Mouse (Mus musculus): Measurements from ENCODE around the gene 1700001K19Rik. TPM values are rescaled to one million over a fixed set of nuclear protein-coding genes. Genes with fewer than 3 reads are reported as not detected.
A peak's percentile ranks its signal among the peaks of the same experiment; 100 is the strongest.
"Not testable (repeated sequence)": the region's sequence is repeated elsewhere in the genome, so short reads cannot be mapped to it uniquely, and the experiment has no call there.

The 1700001K19Rik gene
- 0.14 TPM in 1 of 2 replicates, not detected in the other for polyA plus RNA-seq (2015; fragmentation: Nextera tagmentation; extraction: Ambion mirVana)

GRCm38 (mm10) chr12:110682561-110683299 is at the start of gene 1700001K19Rik:
Gene 1700001K19Rik (minus strand): TSS chr12:110682619.
- no peak within 1 kb of the TSS for H3K9ac ChIP-seq
- H3K4me2 ChIP-seq = no peak within 1 kb of the TSS
- 0 out of 2 replicates have a peak within 1 kb of the TSS, but pooled peaks have one; percentile 18 for H3K27ac ChIP-seq
- 68% methylated on average over 9 of the region's 9 CpGs for WGBS
- H3K36me3 ChIP-seq = no peaks in the 10 kb centered on the region
- H3K9me3 ChIP-seq = no peaks in the 10 kb centered on the region
- no peak within 1 kb of the TSS for H3K4me3 ChIP-seq (replicated peaks)
- H3K27me3 ChIP-seq (replicated peaks) = no peaks in the 10 kb centered on the region
- peaks cover 3% of the 10 kb centered on the region; the same call in 1 of the 2 replicates for H3K4me1 ChIP-seq
- ATAC-seq (ENCODE audit: insufficient read depth, low FRiP score, low read depth) = no peak

GRCm38 (mm10) chr12:110726428-110726827 is 44.0 kb upstream of the 1700001K19Rik start:
- Histone ChIP-seq H3K4me1 (no peaks in the 10 kb centered on the region), H3K4me2 (no peak overlapping the region), H3K36me3 (no peaks in the 10 kb centered on the region), H3K9ac (no peak overlapping the region), H3K27ac (no peak overlapping the region), H3K27me3 (replicated peaks) (no peaks in the 10 kb centered on the region), H3K4me3 (replicated peaks) (no peak overlapping the region), H3K9me3 (no peaks in the 10 kb centered on the region)
- no peak for ATAC-seq (ENCODE audit: insufficient read depth, low FRiP score, low read depth)
- 61% methylated on average over 1 of the region's 1 CpGs for WGBS

GRCm38 (mm10) chr12:110725489-110725888 is 43.1 kb upstream of the 1700001K19Rik start:
- no peaks in the 10 kb centered on the region for H3K27me3 ChIP-seq (replicated peaks)
- H3K27ac ChIP-seq = no peak overlapping the region
- no peaks in the 10 kb centered on the region for H3K9me3 ChIP-seq
- WGBS = 61% methylated on average over 5 of the region's 5 CpGs
- H3K36me3 ChIP-seq = no peaks in the 10 kb centered on the region
- no peak for ATAC-seq (ENCODE audit: insufficient read depth, low FRiP score, low read depth)
- no peak overlapping the region for H3K9ac ChIP-seq
- no peak overlapping the region for H3K4me2 ChIP-seq
- H3K4me3 ChIP-seq (replicated peaks) = no peak overlapping the region
- no peaks in the 10 kb centered on the region for H3K4me1 ChIP-seq

GRCm38 (mm10) chr12:110725051-110725450 is 42.6 kb upstream of the 1700001K19Rik start:
- Histone ChIP-seq H3K27me3 (replicated peaks) (no peaks in the 10 kb centered on the region), H3K4me2 (no peak overlapping the region), H3K36me3 (no peaks in the 10 kb centered on the region), H3K4me3 (replicated peaks) (no peak overlapping the region), H3K4me1 (no peaks in the 10 kb centered on the region), H3K9ac (no peak overlapping the region), H3K27ac (no peak overlapping the region), H3K9me3 (no peaks in the 10 kb centered on the region)
- 87% methylated on average over 5 of the region's 5 CpGs for WGBS
- no peak for ATAC-seq (ENCODE audit: insufficient read depth, low FRiP score, low read depth)

GRCm38 (mm10) chr12:110716004-110716403 is 33.6 kb upstream of the 1700001K19Rik start:
- Histone ChIP-seq H3K9ac (no peak overlapping the region), H3K27ac (no peak overlapping the region), H3K36me3 (no peaks in the 10 kb centered on the region), H3K4me1 (no peaks in the 10 kb centered on the region), H3K4me3 (replicated peaks) (no peak overlapping the region), H3K9me3 (no peaks in the 10 kb centered on the region), H3K4me2 (no peak overlapping the region), H3K27me3 (replicated peaks) (no peaks in the 10 kb centered on the region)
- no peak for ATAC-seq (ENCODE audit: insufficient read depth, low FRiP score, low read depth)
- WGBS = 19% methylated on average over 5 of the region's 5 CpGs

GRCm38 (mm10) chr12:110714215-110714614 is 31.8 kb upstream of the 1700001K19Rik start:
- Histone ChIP-seq H3K27ac (no peak overlapping the region), H3K4me2 (no peak overlapping the region), H3K4me3 (replicated peaks) (no peak overlapping the region), H3K27me3 (replicated peaks) (no peaks in the 10 kb centered on the region), H3K4me1 (no peaks in the 10 kb centered on the region), H3K36me3 (no peaks in the 10 kb centered on the region), H3K9ac (no peak overlapping the region), H3K9me3 (no peaks in the 10 kb centered on the region)
- ATAC-seq (ENCODE audit: insufficient read depth, low FRiP score, low read depth) = no peak
- 86% methylated on average over 6 of the region's 6 CpGs for WGBS

GRCm38 (mm10) chr12:110713784-110714183 is 31.4 kb upstream of the 1700001K19Rik start:
- no peaks in the 10 kb centered on the region for H3K27me3 ChIP-seq (replicated peaks)
- H3K4me1 ChIP-seq = no peaks in the 10 kb centered on the region
- H3K36me3 ChIP-seq = no peaks in the 10 kb centered on the region
- no peaks in the 10 kb centered on the region for H3K9me3 ChIP-seq
- H3K27ac ChIP-seq = no peak overlapping the region
- no peak overlapping the region for H3K9ac ChIP-seq
- 93% methylated on average over 6 of the region's 6 CpGs for WGBS
- no peak overlapping the region for H3K4me2 ChIP-seq
- no peak for ATAC-seq (ENCODE audit: insufficient read depth, low FRiP score, low read depth)
- no peak overlapping the region for H3K4me3 ChIP-seq (replicated peaks)

- WGBS = 52% methylated on average over 5 of the region's 5 CpGs
- Histone ChIP-seq H3K27me3 (replicated peaks) (no peaks in the 10 kb centered on the region), H3K4me3 (replicated peaks) (no peak overlapping the region), H3K4me1 (0 out of 2 replicates have a peak, but pooled peaks cover 3% of the 10 kb centered on the region), H3K4me2 (no peak overlapping the region), H3K9me3 (no peaks in the 10 kb centered on the region), H3K9ac (no peak overlapping the region), H3K27ac (no peak overlapping the region), H3K36me3 (no peaks in the 10 kb centered on the region)
- no peak for ATAC-seq (ENCODE audit: insufficient read depth, low FRiP score, low read depth)
Measured at GRCm38 (mm10) chr12:110711270-110711669, 28.9 kb upstream of the 1700001K19Rik start.

- Histone ChIP-seq H3K9me3 (no peaks in the 10 kb centered on the region), H3K4me3 (replicated peaks) (no peak overlapping the region), H3K27me3 (replicated peaks) (no peaks in the 10 kb centered on the region), H3K9ac (no peak overlapping the region), H3K36me3 (no peaks in the 10 kb centered on the region), H3K27ac (no peak overlapping the region), H3K4me2 (peak overlapping the region; percentile 52; the same call in 1 of the 2 replicates), H3K4me1 (0 out of 2 replicates have a peak, but pooled peaks cover 3% of the 10 kb centered on the region)
- WGBS = 80% methylated on average over 7 of the region's 7 CpGs
- ATAC-seq (ENCODE audit: insufficient read depth, low FRiP score, low read depth) = no peak
Measured at GRCm38 (mm10) chr12:110707451-110707850, 25.0 kb upstream of the 1700001K19Rik start.

- Histone ChIP-seq H3K4me2 (peak overlapping the region; percentile 52), H3K27me3 (replicated peaks) (no peaks in the 10 kb centered on the region), H3K4me3 (replicated peaks) (peak overlapping the region; percentile 31), H3K27ac (no peak overlapping the region), H3K4me1 (0 out of 2 replicates have a peak, but pooled peaks cover 3% of the 10 kb centered on the region), H3K9ac (no peak overlapping the region), H3K36me3 (no peaks in the 10 kb centered on the region), H3K9me3 (no peaks in the 10 kb centered on the region)
- peak; percentile 44; the same call in 1 of the 2 replicates for ATAC-seq (ENCODE audit: insufficient read depth, low FRiP score, low read depth)
- WGBS = under 1% methylated on average over 27 of the region's 27 CpGs
Measured at GRCm38 (mm10) chr12:110706337-110707231, 24.2 kb upstream of the 1700001K19Rik start.

GRCm38 (mm10) chr12:110705419-110705818 is 23.0 kb upstream of the 1700001K19Rik start:
- not testable (repeated sequence) for H3K36me3 ChIP-seq; H3K4me1 ChIP-seq; H3K4me2 ChIP-seq; ATAC-seq (ENCODE audit: insufficient read depth, low FRiP score, low read depth); H3K4me3 ChIP-seq (replicated peaks); H3K27me3 ChIP-seq (replicated peaks); H3K9me3 ChIP-seq; H3K27ac ChIP-seq; H3K9ac ChIP-seq
- WGBS = 73% methylated on average over 4 of the region's 4 CpGs

GRCm38 (mm10) chr12:110703682-110704081 is 21.3 kb upstream of the 1700001K19Rik start:
- Histone ChIP-seq H3K36me3 (no peaks in the 10 kb centered on the region), H3K9ac (no peak overlapping the region), H3K9me3 (no peaks in the 10 kb centered on the region), H3K27me3 (replicated peaks) (no peaks in the 10 kb centered on the region), H3K4me2 (no peak overlapping the region), H3K27ac (no peak overlapping the region), H3K4me1 (0 out of 2 replicates have a peak, but pooled peaks cover 10% of the 10 kb centered on the region), H3K4me3 (replicated peaks) (no peak overlapping the region)
- 76% methylated on average over 7 of the region's 7 CpGs for WGBS
- no peak for ATAC-seq (ENCODE audit: insufficient read depth, low FRiP score, low read depth)

All from stomach, embryonic 15.5 days (tissue).